Mouse (Mus musculus): ENCODE data around the gene Scgb2b20.
"Not testable (repeated sequence)": the region's sequence is repeated elsewhere in the genome, so short reads cannot be mapped to it uniquely, and the experiment has no call there.

Scgb2b20 gene

GRCm38 (mm10) chr7:33366222-33366621 lies at the start of gene Scgb2b20:
Gene Scgb2b20 (minus strand): TSS chr7:33366322.
- DNase-seq (ENCODE audit: low read depth, low spot score): not testable (repeated sequence)

DNA sequence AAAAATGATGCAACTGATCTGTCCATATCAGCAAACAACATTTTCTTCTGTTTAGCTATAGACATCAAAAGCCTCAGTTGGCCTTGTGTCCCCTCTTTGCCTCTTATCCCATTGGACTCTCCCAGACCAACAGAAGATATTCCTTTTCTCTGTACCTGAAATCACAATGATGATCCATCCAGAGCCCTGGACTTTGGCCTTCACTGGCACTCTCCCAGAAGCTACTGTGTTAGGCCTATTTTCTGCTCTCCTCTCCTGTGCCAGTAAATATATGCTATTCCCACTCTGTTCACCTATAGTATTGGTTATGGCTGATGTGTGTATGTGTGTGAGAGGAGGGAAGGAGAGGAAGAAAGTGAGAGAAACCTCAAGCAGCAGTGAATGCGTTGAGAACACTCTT lies 43.6 kb upstream of the Scgb2b20 start:
- not testable (repeated sequence) for DNase-seq (ENCODE audit: low read depth, low spot score)

- DNase-seq (ENCODE audit: low read depth, low spot score): no peak
Measured at GRCm38 (mm10) chr7:33401650-33402049, 35.5 kb upstream of the Scgb2b20 start.

DNA sequence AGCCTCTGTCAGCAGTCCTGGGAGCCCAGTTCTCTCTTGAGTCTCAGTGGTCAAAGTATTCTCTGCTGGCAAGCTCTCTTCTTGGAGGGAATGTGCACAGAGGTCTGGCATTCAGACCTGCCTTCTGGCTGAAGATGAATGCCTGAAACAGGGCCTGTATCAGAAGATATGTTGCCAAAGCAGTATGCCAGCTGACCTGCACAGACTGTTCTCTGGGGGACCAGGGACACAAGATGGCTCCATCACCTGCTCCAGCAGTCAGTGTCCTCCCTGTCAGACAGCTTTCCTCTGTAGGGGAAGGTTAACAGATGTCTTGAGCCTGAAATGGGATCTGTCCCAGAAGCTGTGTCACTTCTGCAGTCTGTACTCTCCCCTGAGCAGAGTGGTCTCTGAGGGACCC lies 33.6 kb upstream of the Scgb2b20 start:
- DNase-seq (ENCODE audit: low read depth, low spot score): not testable (repeated sequence)

DNA sequence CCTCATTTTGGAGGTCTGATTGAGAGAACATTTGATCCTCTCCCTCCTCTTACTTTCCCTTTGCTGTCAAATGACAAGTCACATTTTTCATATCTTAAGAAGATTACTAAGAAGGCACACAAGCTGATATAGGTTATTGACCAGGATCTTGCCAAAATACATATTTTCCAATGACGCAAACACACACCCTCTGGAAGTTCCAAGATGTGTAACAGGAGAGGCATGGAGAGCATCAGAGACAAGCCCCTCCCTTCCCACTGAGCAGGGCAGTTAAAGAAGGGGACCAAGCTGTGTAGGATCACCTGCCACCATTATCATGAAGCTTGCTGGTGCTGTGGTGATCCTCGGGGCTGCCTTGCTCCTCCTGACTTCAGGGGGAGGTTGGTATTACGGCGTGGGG lies 6.8 kb upstream of the Scgb2b20 start, which contains the start of gene Scgb1b20:
Gene Scgb1b20, plus strand, starts transcription at position 301 of the 400 bp plus-strand sequence.
- DNase-seq (ENCODE audit: low read depth, low spot score): not testable (repeated sequence)

Data from skeletal muscle tissue, adult 2 months (tissue).